Mouse (Mus musculus): ENCODE data around the gene Ankrd13d. TPM values are rescaled to one million over a fixed set of nuclear protein-coding genes. Genes with fewer than 3 reads are reported as not detected.

Ankrd13d gene
- polyA plus RNA-seq, 1 experiment = 7.3 TPM

DNA sequence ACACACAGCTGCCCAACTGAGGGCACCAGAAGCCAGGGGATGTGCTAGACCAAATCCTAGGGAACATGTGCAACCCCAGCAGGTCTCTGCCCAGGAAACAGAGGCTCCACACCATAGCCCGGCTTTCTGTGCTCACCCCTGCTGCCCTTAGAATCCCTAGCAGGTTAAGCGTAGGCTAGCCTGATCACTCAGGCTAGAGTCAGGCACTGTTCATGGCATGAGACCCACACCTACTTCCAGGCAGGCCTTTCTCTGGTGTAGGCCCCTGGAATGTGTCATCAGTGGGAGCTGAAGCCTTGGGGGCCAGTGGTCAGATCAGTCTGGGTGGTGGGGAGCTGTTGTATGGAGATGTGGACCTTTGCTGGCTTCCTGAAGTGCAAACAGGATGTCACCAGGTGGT is 13.7 kb upstream of the Ankrd13d start:
- Histone ChIP-seq H3K4me1 (ENCODE audit: control insufficient read depth, insufficient read depth, low read length) (peaks cover 46% of the 10 kb centered on the region), H3K4me3 (replicated peaks; ENCODE audit: extremely low read depth, low read depth, low read length) (no peak overlapping the region)
- TF ChIP-seq CTCF (IDR thresholded peaks at IDR 0.05; ENCODE audit: insufficient read depth, low read length) (no peak), POLR2A (IDR thresholded peaks at IDR 0.05; ENCODE audit: borderline replicate concordance, extremely low read depth, low read depth, low read length) (no peak)
- no peak for DNase-seq
- WGBS = 73% methylated on average over 2 of the region's 2 CpGs

GRCm38 (mm10) chr19:4295391-4295790 is 12.5 kb upstream of the Ankrd13d start:
- H3K4me1 ChIP-seq (ENCODE audit: control insufficient read depth, insufficient read depth, low read length) = peaks cover 38% of the 10 kb centered on the region
- 53% methylated on average over 4 of the region's 4 CpGs for WGBS
- no peak for DNase-seq
- TF ChIP-seq POLR2A (IDR thresholded peaks at IDR 0.05; ENCODE audit: borderline replicate concordance, extremely low read depth, low read depth, low read length) (no peak), CTCF (IDR thresholded peaks at IDR 0.05; ENCODE audit: insufficient read depth, low read length) (no peak)
- no peak overlapping the region for H3K4me3 ChIP-seq (replicated peaks; ENCODE audit: extremely low read depth, low read depth, low read length)

GRCm38 (mm10) chr19:4294381-4295097 is 11.6 kb upstream of the Ankrd13d start:
- Histone ChIP-seq H3K4me3 (replicated peaks; ENCODE audit: extremely low read depth, low read depth, low read length) (no peak overlapping the region), H3K4me1 (ENCODE audit: control insufficient read depth, insufficient read depth, low read length) (peaks cover 29% of the 10 kb centered on the region)
- DNase-seq = peak; percentile 52
- TF ChIP-seq POLR2A (IDR thresholded peaks at IDR 0.05; ENCODE audit: borderline replicate concordance, extremely low read depth, low read depth, low read length) (peak; percentile 15; the same call in 1 of the 2 replicates), CTCF (IDR thresholded peaks at IDR 0.05; ENCODE audit: insufficient read depth, low read length) (no peak)
- 32% methylated on average over 14 of the region's 14 CpGs for WGBS

DNA sequence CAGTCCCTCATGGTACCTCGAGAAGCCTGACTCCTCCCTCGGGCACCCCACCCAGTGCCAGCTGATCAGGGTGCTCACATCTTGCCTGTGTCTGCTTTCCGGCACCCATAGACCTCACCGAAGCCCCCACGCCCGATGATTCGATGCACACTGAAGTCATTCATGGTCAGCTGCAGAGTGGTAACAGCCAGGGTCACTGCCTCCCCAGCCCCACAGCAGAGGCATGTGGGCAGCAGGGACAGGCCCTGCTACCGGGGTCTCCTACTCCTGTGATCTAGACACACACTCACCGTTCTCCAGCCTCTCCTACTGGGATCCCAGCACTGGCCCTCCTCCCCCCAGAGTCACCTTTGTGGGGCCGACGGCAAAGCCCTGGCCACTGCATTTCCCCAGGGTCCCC is 8.2 kb upstream of the Ankrd13d start:
- DNase-seq = no peak
- WGBS = 90% methylated on average over 11 of the region's 11 CpGs
- H3K4me3 ChIP-seq (replicated peaks; ENCODE audit: extremely low read depth, low read depth, low read length) = no peak overlapping the region
- H3K4me1 ChIP-seq (ENCODE audit: control insufficient read depth, insufficient read depth, low read length) = peaks cover 12% of the 10 kb centered on the region
- TF ChIP-seq POLR2A (IDR thresholded peaks at IDR 0.05; ENCODE audit: borderline replicate concordance, extremely low read depth, low read depth, low read length) (no peak), CTCF (IDR thresholded peaks at IDR 0.05; ENCODE audit: insufficient read depth, low read length) (no peak)

DNA sequence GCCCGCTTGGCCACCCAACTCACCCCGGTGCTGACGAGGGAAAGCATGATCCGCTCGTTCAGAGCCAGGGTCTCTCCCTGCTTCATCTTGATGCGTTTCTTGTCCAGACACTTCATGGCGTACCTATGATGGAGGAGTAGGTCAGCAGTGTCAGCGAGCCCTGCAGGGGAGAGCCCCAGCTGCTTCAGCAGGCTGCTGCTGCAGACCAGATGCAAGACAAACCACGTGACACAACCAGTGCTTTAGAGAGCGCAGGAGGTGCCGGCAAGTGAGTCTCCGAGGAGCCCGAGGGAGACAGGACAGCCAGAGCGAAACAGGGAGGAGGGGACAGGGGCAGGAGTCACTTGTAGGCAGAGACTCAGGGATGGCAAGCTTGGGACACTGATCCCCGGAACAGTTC is 7.8 kb upstream of the Ankrd13d start:
- no peak overlapping the region for H3K4me3 ChIP-seq (replicated peaks; ENCODE audit: extremely low read depth, low read depth, low read length)
- peaks cover 12% of the 10 kb centered on the region for H3K4me1 ChIP-seq (ENCODE audit: control insufficient read depth, insufficient read depth, low read length)
- no peak for DNase-seq
- WGBS = 89% methylated on average over 15 of the region's 15 CpGs
- TF ChIP-seq POLR2A (IDR thresholded peaks at IDR 0.05; ENCODE audit: borderline replicate concordance, extremely low read depth, low read depth, low read length) (no peak), CTCF (IDR thresholded peaks at IDR 0.05; ENCODE audit: insufficient read depth, low read length) (no peak)

DNA sequence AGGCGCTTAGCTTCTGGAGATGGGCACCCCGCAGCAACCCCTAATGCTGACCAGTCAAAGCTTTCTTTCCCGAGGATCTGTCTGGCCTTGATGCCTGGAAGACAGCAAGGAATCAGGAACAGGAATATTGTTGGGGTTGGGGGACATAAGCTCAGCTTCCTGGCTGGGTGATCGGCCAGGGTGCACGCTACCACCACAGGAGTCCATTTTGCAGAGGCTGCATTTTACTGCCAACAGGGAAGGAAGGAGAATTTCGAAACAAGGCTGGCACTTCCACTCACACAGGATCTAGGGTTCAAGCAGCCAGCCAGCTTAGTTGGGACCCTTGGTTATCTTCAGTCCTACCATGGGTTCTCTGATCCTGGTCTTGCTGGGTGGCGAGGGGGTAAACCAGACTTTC is 716 bp upstream of the Ankrd13d start:
- WGBS = 35% methylated on average over 7 of the region's 7 CpGs
- no peak for DNase-seq

GRCm38 (mm10) chr19:4280425-4280824 is 2.5 kb downstream of the Ankrd13d start:
- TF ChIP-seq CTCF (IDR thresholded peaks at IDR 0.05; ENCODE audit: insufficient read depth, low read length) (no peak), POLR2A (IDR thresholded peaks at IDR 0.05; ENCODE audit: borderline replicate concordance, extremely low read depth, low read depth, low read length) (no peak)
- Histone ChIP-seq H3K4me3 (replicated peaks; ENCODE audit: extremely low read depth, low read depth, low read length) (no peak overlapping the region), H3K4me1 (ENCODE audit: control insufficient read depth, insufficient read depth, low read length) (peaks cover 3% of the 10 kb centered on the region; the same call in 1 of the 2 replicates)
- no peak for DNase-seq
- 96% methylated on average over 9 of the region's 9 CpGs for WGBS

More for the DNA sequence above, 716 bp upstream of the Ankrd13d start:
- no peak for TF ChIP-seq POLR2A (IDR thresholded peaks at IDR 0.05; ENCODE audit: borderline replicate concordance, extremely low read depth, low read depth, low read length)
- TF ChIP-seq CTCF (IDR thresholded peaks at IDR 0.05; ENCODE audit: insufficient read depth, low read length) = no peak
- Histone ChIP-seq H3K4me1 (ENCODE audit: control insufficient read depth, insufficient read depth, low read length) (peaks cover 3% of the 10 kb centered on the region; the same call in 1 of the 2 replicates), H3K4me3 (replicated peaks; ENCODE audit: extremely low read depth, low read depth, low read length) (peak overlapping the region; percentile 23)

DNA sequence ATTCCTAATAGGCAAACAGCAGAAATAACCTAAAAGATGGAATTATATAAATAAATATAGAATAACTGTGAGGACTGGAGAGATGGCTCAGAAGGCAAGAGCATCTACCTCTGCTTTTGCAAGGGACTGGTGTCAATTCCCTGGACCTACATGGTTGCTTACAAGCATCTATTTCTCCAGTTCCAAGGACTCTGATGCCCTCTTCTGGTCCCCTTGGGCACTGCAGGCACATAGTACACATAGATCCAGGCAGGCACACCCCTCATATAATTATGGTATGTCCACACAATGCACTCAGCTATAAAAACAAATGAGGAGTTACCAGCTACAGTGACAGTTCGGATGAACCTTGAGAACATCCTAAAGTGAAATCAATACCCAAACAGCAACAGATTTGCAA is 3.5 kb downstream of the Ankrd13d start:
- DNase-seq = no peak
- H3K4me1 ChIP-seq (ENCODE audit: control insufficient read depth, insufficient read depth, low read length) = peaks cover 3% of the 10 kb centered on the region; the same call in 1 of the 2 replicates
- H3K4me3 ChIP-seq (replicated peaks; ENCODE audit: extremely low read depth, low read depth, low read length) = no peak overlapping the region
- 98% methylated on average over 1 of the region's 1 CpGs for WGBS
- TF ChIP-seq CTCF (IDR thresholded peaks at IDR 0.05; ENCODE audit: insufficient read depth, low read length) (peak; percentile 7; the same call in 1 of the 2 replicates), POLR2A (IDR thresholded peaks at IDR 0.05; ENCODE audit: borderline replicate concordance, extremely low read depth, low read depth, low read length) (no peak)

DNA sequence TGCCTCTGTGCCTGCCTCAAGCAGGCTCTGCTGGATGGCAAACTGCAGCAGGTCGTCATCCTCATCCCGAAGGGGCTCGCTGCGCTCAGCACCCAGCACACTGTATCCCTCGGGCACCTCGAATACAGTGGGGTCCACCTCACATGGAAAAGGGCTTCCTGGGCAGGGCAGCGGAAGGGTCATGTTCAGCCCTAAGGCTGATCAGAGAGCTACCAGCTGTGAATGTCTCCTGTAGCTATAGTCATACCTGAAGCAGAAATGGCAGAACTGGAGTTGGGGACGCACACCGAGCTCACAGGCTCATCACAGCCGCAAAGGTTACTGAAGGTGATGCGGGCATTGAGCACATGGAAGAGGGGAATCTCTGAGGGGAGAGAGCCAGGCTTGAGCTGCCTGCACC is 12.0 kb downstream of the Ankrd13d start:
- DNase-seq = no peak
- WGBS = 95% methylated on average over 11 of the region's 11 CpGs
- Histone ChIP-seq H3K4me1 (ENCODE audit: control insufficient read depth, insufficient read depth, low read length) (peaks cover 6% of the 10 kb centered on the region), H3K4me3 (replicated peaks; ENCODE audit: extremely low read depth, low read depth, low read length) (no peak overlapping the region)
- TF ChIP-seq CTCF (IDR thresholded peaks at IDR 0.05; ENCODE audit: insufficient read depth, low read length) = no peak
- TF ChIP-seq POLR2A (IDR thresholded peaks at IDR 0.05; ENCODE audit: borderline replicate concordance, extremely low read depth, low read depth, low read length) = no peak

DNA sequence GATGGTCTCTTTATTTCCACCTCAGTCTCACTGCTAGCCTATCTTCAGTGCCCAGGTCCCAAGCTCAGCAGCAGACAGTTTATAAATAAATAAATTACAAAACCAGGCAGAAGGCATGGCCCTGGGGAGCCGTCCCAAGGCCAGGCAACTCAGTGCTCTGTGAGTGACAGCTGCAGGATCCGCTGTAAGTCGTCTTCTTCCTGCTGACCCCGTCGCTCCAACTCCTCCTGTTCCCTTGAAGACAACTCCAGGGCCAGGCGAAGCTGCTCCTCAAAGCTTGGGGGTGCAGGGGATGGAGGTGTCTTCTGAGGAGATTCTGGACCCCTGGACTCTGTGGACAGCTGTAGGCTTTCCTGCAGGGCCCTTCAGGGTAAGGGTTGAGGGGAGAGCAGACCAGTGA is 12.8 kb downstream of the Ankrd13d start:
- TF ChIP-seq POLR2A (IDR thresholded peaks at IDR 0.05; ENCODE audit: borderline replicate concordance, extremely low read depth, low read depth, low read length) (no peak), CTCF (IDR thresholded peaks at IDR 0.05; ENCODE audit: insufficient read depth, low read length) (no peak)
- peaks cover 6% of the 10 kb centered on the region for H3K4me1 ChIP-seq (ENCODE audit: control insufficient read depth, insufficient read depth, low read length)
- H3K4me3 ChIP-seq (replicated peaks; ENCODE audit: extremely low read depth, low read depth, low read length) = no peak overlapping the region
- no peak for DNase-seq
- 72% methylated on average over 6 of the region's 6 CpGs for WGBS
